Mouse (Mus musculus) heart, postnatal 0 days (tissue): ENCODE data around the gene Fcna.

Experiments
- CTCF ChIP-seq: IDR thresholded peaks from 2 replicates; pipeline ENCODE4 v1.5.1; 2016; ENCODE audit warnings: antibody characterized with exemption, control low read depth, low read depth
- EP300 ChIP-seq: IDR thresholded peaks from 2 replicates; pipeline ENCODE4 v1.6.1; 2016; ENCODE audit warnings: antibody characterized with exemption, low read depth

DNA sequence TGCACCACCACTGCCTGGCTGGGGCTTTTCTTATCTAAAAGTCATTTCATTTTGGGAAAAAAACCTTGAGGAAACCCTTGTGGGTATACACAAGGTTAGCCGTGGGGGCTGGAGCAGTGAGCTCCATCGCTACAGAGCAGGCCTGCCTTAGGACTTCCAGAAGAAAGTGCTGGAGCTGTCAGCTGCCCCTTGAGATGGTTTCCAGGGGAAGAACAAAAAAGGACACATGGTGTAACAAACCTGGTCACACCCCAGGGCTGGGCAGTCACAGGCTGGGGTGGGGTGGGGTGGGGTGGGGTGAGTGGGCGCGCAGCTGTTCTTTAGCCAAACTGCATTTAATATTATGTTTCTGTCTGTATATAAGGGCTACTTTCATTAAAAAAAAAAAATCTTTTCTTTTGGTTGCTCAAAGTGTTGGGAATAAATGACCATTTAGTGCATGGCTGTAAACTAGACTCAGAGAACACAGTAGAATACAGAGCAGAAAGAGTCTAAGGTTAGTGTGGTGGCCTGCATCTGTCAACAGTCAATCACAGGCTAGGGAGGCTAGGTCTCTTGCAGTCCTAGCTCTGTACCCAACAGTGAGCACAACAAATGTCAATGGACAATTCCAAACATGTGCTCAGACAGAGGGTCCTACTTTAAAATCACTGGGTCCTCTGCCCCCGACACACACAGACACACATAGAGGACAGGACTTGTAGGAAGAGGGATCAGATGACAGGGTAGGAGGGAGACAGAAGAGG lies 30.9 kb downstream of the Fcna start:
- TF ChIP-seq EP300 (no peak), CTCF (no peak)
